Mouse (Mus musculus): Measurements from ENCODE around the gene Gm20517. TPM values are rescaled to one million over a fixed set of nuclear protein-coding genes. Genes with fewer than 3 reads are reported as not detected.
"Not testable (repeated sequence)": the region's sequence is repeated elsewhere in the genome, so short reads cannot be mapped to it uniquely, and the experiment has no call there.

The Gm20517 gene
- polyA plus RNA-seq, 1 experiment from 2014 or later: 2.9 TPM

DNA sequence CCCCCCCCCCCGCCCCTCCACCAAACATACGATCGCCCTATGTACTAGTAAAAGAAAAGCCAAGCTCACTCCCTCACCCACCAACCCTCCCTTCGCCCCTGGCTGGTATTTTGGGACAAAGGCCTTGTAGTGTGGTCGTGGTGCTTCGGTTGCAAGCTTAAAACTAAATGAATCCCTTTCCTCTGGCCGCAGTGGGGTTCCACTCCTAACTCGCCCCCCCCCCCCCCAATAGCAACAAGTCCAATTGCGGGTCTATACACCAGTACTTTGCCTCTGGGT, 16.5 kb upstream of the Gm20517 start:
- Histone ChIP-seq H3K4me2 (ENCODE audit: low read depth, low read length) (peak overlapping the region; percentile 75), H3K27ac (ENCODE audit: low read depth, low read length) (peak overlapping the region; percentile 72), H3K36me3 (ENCODE audit: control insufficient read depth, insufficient read depth, low read length) (no peaks in the 10 kb centered on the region), H3K27me3 (ENCODE audit: control insufficient read depth, insufficient read depth, low read length) (no peaks in the 10 kb centered on the region), H3K4me3 (ENCODE audit: low read depth, low read length) (peak overlapping the region; percentile 68), H3K9ac (replicated peaks; ENCODE audit: low read depth, low read length) (peak overlapping the region; percentile 67; the same call in 1 of the 2 replicates), H3K9me3 (ENCODE audit: control insufficient read depth, low read length) (no peaks in the 10 kb centered on the region), H3K4me1 (ENCODE audit: control insufficient read depth, insufficient read depth, low read length) (peaks cover 18% of the 10 kb centered on the region)
- ATAC-seq (ENCODE audit: low read depth): no peak
- 1% methylated on average over 4 of the region's 9 CpGs for WGBS

DNA sequence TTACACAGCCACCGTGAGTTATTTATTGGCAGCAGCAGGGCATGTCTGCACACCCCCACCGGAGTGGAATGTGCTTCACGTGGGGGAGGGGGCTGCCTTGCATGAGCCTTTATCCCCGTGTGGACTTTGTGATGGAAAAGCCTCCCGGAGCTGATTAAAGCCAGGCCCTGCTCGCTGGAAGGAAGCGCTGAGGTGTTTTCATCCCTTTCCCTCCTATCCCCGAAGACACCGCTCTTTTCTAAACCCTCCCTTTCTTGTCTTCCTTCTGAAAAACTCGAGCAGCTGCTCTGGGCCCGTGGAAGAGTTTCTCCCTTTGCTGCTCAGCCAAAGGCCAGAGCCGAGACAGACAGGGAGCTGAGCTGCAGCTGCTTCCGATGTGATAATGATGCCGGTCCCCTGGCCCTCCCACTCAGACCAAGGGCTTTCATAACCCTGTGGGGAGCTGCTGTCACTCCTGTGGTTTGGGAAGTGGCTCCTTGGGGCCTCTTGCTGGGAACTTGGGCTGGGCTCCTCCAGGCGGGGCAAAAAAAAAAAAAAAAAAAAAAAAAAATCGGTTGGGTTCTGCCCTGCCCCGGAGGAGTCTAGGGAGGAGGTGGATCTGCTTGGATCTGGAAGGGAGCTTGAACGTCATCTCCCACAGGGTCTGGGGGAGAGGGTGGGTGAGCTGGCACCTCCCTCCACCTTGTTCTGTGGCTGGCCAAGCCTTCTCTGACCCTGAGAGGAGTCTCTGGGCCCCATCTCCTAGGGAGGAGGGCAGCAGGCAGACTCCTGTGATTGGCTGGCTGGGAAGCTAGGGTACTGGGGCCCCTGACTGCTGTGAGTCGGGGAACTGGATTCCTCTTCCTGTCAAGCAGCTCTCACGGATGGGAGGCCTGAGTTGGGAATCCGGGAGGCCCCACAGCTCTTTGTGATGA, 15.9 kb upstream of the Gm20517 start:
- peak; percentile 12; the same call in 1 of the 2 replicates for ATAC-seq (ENCODE audit: low read depth)
- Histone ChIP-seq H3K36me3 (ENCODE audit: control insufficient read depth, insufficient read depth, low read length) (0 out of 2 replicates have a peak, but pooled peaks cover under 1% of the 10 kb centered on the region), H3K9me3 (ENCODE audit: control insufficient read depth, low read length) (no peaks in the 10 kb centered on the region), H3K4me2 (ENCODE audit: low read depth, low read length) (peak overlapping the region; percentile 75), H3K4me1 (ENCODE audit: control insufficient read depth, insufficient read depth, low read length) (peaks cover 18% of the 10 kb centered on the region), H3K27ac (ENCODE audit: low read depth, low read length) (peak overlapping the region; percentile 72), H3K27me3 (ENCODE audit: control insufficient read depth, insufficient read depth, low read length) (no peaks in the 10 kb centered on the region), H3K4me3 (ENCODE audit: low read depth, low read length) (peak overlapping the region; percentile 68), H3K9ac (replicated peaks; ENCODE audit: low read depth, low read length) (peak overlapping the region; percentile 42)
- WGBS: 1% methylated on average over 21 of the region's 21 CpGs

DNA sequence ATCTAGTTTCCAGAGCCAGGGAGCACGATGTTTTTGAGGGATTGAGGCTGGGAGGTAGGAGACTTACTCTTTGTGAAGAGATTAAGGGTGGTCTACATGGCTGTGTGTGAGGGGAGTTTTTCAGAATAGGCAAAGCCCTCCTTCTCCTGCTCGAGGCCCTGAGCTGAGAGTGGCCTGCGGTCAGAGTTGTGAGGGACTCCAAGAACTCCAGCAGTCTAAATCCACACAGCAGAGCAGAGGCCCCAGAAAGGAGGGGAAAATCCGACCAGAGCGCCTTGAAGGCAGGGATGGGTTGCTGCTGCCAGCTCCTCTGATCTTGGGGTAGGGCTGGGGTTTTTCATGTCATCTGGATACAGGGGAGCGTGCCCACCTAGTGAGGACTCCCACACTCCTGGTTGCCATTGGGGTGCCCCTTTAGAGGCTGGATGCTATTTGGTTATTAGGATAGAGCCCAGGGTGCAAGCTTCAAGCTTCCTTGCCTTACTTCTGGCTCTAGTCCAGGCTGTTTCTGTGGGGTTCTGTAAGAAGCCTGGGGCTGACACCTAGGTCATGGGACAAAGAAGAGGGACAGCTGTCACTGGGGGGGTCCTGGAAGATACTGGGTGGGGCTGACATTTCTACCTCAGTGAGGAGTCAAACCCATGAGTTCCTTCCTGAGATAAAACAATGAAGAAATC, 15.1 kb upstream of the Gm20517 start:
- Histone ChIP-seq H3K9me3 (ENCODE audit: control insufficient read depth, low read length) (no peaks in the 10 kb centered on the region), H3K27me3 (ENCODE audit: control insufficient read depth, insufficient read depth, low read length) (no peaks in the 10 kb centered on the region), H3K4me2 (ENCODE audit: low read depth, low read length) (peak overlapping the region; percentile 75), H3K27ac (ENCODE audit: low read depth, low read length) (peak overlapping the region; percentile 72), H3K36me3 (ENCODE audit: control insufficient read depth, insufficient read depth, low read length) (peaks cover 7% of the 10 kb centered on the region; the same call in 1 of the 2 replicates), H3K9ac (replicated peaks; ENCODE audit: low read depth, low read length) (peak overlapping the region; percentile 39), H3K4me1 (ENCODE audit: control insufficient read depth, insufficient read depth, low read length) (peaks cover 18% of the 10 kb centered on the region), H3K4me3 (ENCODE audit: low read depth, low read length) (peak overlapping the region; percentile 68; the same call in 1 of the 2 replicates)
- WGBS: 39% methylated on average over 6 of the region's 6 CpGs
- no peak for ATAC-seq (ENCODE audit: low read depth)

DNA sequence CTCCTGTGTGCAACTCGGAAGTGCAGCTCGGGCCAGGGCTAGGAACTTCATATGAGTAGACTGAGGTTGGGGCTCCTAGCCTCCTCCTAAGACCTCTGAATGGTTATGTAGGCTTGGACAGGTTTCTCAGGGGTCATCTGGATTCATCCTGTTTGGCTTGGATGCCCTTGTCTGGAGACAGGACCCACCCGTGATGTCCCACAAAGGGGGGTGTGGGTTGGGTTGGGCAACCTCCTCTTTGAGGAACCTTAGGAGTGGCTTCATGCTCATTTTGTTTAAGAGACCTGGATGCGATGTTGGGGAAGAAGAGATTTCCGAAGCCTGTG, 14.6 kb upstream of the Gm20517 start:
- no peak for ATAC-seq (ENCODE audit: low read depth)
- WGBS: 81% methylated on average over 5 of the region's 5 CpGs
- no peaks in the 10 kb centered on the region for H3K27me3 ChIP-seq (ENCODE audit: control insufficient read depth, insufficient read depth, low read length)

DNA sequence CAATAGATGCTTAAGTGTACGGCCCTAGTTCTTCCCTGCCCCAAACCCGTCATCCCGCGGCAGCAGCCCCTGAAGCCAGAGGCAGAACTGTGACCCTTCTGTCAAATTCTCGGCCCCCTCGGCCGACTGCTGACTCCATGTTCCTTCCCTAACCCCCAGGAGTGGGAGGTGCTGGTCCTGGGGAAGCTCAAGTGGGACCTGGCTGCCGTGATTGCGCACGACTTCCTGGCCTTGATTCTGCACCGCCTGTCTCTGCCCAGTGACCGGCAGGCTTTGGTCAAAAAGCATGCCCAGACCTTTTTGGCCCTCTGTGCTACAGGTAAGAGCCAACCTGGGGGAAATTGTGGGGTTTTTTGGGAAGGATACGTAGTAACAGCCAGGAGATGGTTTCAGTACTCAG, 14.1 kb upstream of the Gm20517 start:
- peaks cover 18% of the 10 kb centered on the region for H3K4me1 ChIP-seq (ENCODE audit: control insufficient read depth, insufficient read depth, low read length)
- H3K9me3 ChIP-seq (ENCODE audit: control insufficient read depth, low read length): no peaks in the 10 kb centered on the region
- H3K9ac ChIP-seq (replicated peaks; ENCODE audit: low read depth, low read length): 0 out of 2 replicates have a peak overlapping the region, but pooled peaks have one; percentile 25
- no peaks in the 10 kb centered on the region for H3K27me3 ChIP-seq (ENCODE audit: control insufficient read depth, insufficient read depth, low read length)
- H3K4me3 ChIP-seq (ENCODE audit: low read depth, low read length): no peak overlapping the region
- H3K27ac ChIP-seq (ENCODE audit: low read depth, low read length): no peak overlapping the region
- H3K36me3 ChIP-seq (ENCODE audit: control insufficient read depth, insufficient read depth, low read length): peaks cover 17% of the 10 kb centered on the region; the same call in 1 of the 2 replicates
- 84% methylated on average over 13 of the region's 13 CpGs for WGBS
- no peak for ATAC-seq (ENCODE audit: low read depth)
- H3K4me2 ChIP-seq (ENCODE audit: low read depth, low read length): no peak overlapping the region

More for the DNA sequence above, 14.6 kb upstream of the Gm20517 start:
- H3K4me3 ChIP-seq (ENCODE audit: low read depth, low read length): no peak overlapping the region
- H3K9ac ChIP-seq (replicated peaks; ENCODE audit: low read depth, low read length): no peak overlapping the region
- H3K9me3 ChIP-seq (ENCODE audit: control insufficient read depth, low read length): no peaks in the 10 kb centered on the region
- peaks cover 12% of the 10 kb centered on the region; the same call in 1 of the 2 replicates for H3K36me3 ChIP-seq (ENCODE audit: control insufficient read depth, insufficient read depth, low read length)
- H3K4me1 ChIP-seq (ENCODE audit: control insufficient read depth, insufficient read depth, low read length): peaks cover 18% of the 10 kb centered on the region
- H3K27ac ChIP-seq (ENCODE audit: low read depth, low read length): peak overlapping the region; percentile 72; the same call in 1 of the 2 replicates
- peak overlapping the region; percentile 75; the same call in 1 of the 2 replicates for H3K4me2 ChIP-seq (ENCODE audit: low read depth, low read length)

DNA sequence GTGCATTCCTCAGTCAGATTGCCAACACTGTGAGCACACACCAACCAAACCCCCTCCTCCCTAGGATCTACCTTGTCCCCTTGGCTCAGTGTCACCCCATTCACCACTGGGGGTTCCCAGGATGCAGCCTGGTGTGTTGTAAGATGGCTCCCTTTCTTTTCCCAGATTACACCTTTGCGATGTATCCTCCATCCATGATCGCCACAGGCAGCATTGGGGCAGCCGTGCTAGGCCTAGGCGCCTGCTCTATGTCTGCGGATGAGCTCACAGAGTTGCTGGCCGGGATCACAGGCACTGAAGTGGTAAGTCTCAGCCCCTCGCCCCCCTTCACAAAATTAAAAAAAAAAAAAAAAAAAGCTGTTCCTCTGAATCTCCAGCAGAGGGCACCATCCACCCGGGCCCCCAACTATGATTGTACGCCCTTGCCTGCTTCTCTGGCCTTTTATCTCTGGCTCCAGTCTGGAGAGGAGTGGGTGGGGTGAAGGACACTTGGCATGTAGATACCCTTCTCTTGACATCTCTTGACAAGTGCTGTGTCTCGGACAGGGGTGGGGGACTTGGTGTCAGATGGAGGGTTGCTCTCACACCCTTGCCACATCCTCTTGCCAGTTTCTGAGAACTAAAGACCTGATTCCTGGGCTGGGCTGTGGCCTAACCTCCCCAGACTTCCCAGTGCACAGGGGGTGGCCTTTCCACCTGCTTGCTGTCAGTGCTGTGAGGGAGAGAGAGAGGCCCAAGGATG, 13.4 kb upstream of the Gm20517 start:
- Histone ChIP-seq H3K4me3 (ENCODE audit: low read depth, low read length) (no peak overlapping the region), H3K4me1 (ENCODE audit: control insufficient read depth, insufficient read depth, low read length) (peaks cover 18% of the 10 kb centered on the region), H3K9me3 (ENCODE audit: control insufficient read depth, low read length) (no peaks in the 10 kb centered on the region), H3K4me2 (ENCODE audit: low read depth, low read length) (no peak overlapping the region), H3K36me3 (ENCODE audit: control insufficient read depth, insufficient read depth, low read length) (peaks cover 21% of the 10 kb centered on the region; the same call in 1 of the 2 replicates), H3K9ac (replicated peaks; ENCODE audit: low read depth, low read length) (no peak overlapping the region), H3K27ac (ENCODE audit: low read depth, low read length) (no peak overlapping the region; the same call in 1 of the 2 replicates), H3K27me3 (ENCODE audit: control insufficient read depth, insufficient read depth, low read length) (no peaks in the 10 kb centered on the region)
- ATAC-seq (ENCODE audit: low read depth): no peak
- WGBS: 25% methylated on average over 10 of the region's 10 CpGs

DNA sequence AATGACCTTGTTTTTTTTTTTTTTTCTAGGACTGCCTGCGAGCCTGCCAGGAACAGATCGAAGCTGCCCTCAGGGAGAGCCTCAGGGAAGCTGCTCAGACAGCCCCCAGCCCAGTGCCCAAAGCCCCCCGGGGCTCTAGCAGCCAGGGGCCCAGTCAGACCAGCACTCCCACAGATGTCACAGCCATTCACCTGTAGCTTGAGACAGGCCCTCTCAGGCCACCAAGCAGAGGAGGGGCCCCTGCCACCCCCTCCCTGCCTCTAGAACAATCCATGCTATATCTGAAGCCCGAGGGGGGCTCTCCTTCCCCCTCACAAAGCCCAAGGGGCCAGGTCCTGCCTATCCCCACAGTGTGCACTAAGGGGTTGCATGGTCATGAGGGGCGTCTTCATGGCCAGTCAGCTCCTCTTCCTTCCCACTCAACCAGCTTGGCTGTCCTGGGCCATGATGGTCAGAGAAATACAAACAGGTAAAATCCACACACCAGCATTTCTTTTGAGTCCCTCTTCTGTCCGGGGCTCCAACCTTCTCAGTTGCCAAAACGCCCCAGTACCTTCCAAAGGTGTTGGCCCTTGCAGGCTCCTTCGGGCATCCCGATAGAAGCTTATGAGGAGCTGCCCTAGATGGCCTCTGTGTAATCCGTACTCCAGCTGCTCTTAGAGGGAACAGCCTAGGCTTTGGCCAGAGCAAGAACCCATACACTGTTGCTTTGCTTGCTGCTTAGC, 12.6 kb upstream of the Gm20517 start:
- H3K27ac ChIP-seq (ENCODE audit: low read depth, low read length): not testable (repeated sequence)

DNA sequence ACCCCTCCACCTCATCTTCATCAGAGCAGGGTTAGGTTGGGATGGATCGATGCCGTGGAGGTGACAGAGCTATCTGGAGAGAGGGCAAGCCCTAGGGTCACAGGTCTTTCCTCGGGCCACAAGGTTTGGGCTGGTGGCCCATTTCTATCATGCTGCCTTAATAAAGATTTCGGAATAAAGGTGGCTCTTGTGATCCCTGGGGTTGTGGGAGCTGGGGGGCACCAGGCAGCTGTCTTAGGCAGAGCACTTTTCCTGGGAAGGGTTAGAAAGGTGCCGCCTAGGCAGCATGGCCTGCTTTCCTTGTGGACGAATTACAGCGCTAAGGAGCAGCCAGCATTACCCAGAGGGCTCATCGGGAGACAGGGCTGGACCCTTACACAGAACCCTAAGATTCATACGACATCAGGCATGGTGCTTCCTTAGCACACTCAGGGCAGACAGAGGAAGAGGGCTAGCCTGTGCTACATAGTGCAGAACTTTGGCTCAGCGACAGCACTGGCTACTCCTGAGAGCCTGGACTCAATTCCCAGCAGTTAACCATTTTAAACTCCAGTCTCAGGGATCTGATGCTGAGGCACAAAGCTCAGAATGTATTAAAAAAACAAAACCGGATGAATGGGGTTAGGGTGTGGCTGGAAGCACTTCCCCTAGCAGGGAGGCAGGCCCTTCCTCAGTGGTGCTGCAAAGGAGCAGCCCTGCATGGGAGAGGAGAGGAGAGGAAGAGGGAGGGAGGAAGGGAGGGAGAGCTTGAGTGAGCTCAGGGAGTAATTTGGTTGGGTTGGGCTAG, 11.7 kb upstream of the Gm20517 start:
- H3K9ac ChIP-seq (replicated peaks; ENCODE audit: low read depth, low read length): no peak overlapping the region
- H3K27ac ChIP-seq (ENCODE audit: low read depth, low read length): no peak overlapping the region
- WGBS: 77% methylated on average over 11 of the region's 11 CpGs
- no peaks in the 10 kb centered on the region for H3K9me3 ChIP-seq (ENCODE audit: control insufficient read depth, low read length)
- peaks cover 30% of the 10 kb centered on the region; the same call in 1 of the 2 replicates for H3K36me3 ChIP-seq (ENCODE audit: control insufficient read depth, insufficient read depth, low read length)
- peaks cover 18% of the 10 kb centered on the region for H3K4me1 ChIP-seq (ENCODE audit: control insufficient read depth, insufficient read depth, low read length)
- H3K4me3 ChIP-seq (ENCODE audit: low read depth, low read length): no peak overlapping the region
- no peak for ATAC-seq (ENCODE audit: low read depth)
- no peaks in the 10 kb centered on the region for H3K27me3 ChIP-seq (ENCODE audit: control insufficient read depth, insufficient read depth, low read length)
- no peak overlapping the region for H3K4me2 ChIP-seq (ENCODE audit: low read depth, low read length)

More for the DNA sequence above, 12.6 kb upstream of the Gm20517 start:
- H3K9ac ChIP-seq (replicated peaks; ENCODE audit: low read depth, low read length); H3K27me3 ChIP-seq (ENCODE audit: control insufficient read depth, insufficient read depth, low read length); H3K4me2 ChIP-seq (ENCODE audit: low read depth, low read length); H3K4me3 ChIP-seq (ENCODE audit: low read depth, low read length); H3K9me3 ChIP-seq (ENCODE audit: control insufficient read depth, low read length); ATAC-seq (ENCODE audit: low read depth): not testable (repeated sequence)
- peaks cover 24% of the 10 kb centered on the region; the same call in 1 of the 2 replicates for H3K36me3 ChIP-seq (ENCODE audit: control insufficient read depth, insufficient read depth, low read length)
- 85% methylated on average over 10 of the region's 10 CpGs for WGBS
- H3K4me1 ChIP-seq (ENCODE audit: control insufficient read depth, insufficient read depth, low read length): peaks cover 18% of the 10 kb centered on the region
